Mouse (Mus musculus): ENCODE results near the gene Gm11634.
"Not testable (repeated sequence)": the region's sequence is repeated elsewhere in the genome, so short reads cannot be mapped to it uniquely, and the experiment has no call there.

Gm11634 gene

GRCm38 (mm10) chr11:101616948-101617767, 18.1 kb upstream of the Gm11634 start:
- no peak for DNase-seq

DNA sequence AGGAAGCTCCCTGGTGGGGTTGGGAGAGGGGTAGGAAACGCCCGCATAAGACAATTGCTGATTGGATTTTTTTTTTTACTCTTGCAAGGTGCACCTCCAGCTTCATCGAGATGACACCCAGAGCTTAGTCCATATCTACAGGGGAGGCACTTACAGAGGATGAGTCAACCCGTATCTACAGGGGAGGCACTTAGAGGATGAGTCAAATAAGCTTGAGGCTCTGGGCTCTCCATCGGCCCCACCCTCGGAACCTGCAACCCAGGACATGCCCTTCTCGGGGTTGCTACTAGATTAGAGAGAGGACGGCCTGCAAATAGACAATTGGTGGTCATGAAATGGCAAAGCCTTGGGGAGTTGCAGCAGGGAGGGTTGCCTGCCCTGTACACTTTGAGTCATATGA, 17.0 kb upstream of the Gm11634 start:
- DNase-seq = no peak

DNA sequence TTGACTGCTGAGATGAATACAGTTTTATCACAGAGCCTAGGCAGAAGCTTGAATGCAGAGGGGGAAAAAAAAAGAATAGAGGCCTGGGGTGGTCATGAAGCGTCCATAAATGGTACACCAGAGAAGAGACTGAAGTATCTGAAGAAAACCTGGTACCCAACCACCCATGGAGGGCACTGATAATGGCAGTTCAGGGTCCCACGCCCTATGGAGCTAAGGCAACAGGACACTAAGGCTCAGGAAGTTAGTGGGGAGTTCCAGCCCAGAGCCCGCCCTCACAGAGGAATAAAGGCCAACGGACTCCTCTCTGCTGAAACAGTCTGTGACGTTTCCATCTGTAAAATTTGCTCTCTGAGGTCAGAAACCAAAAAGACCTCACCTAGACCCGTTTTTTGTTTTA, 16.3 kb upstream of the Gm11634 start:
- no peak for DNase-seq

- no peak for DNase-seq
These were observed 15.1 kb upstream of the Gm11634 start for GRCm38 (mm10) chr11:101614116-101614515.

DNA sequence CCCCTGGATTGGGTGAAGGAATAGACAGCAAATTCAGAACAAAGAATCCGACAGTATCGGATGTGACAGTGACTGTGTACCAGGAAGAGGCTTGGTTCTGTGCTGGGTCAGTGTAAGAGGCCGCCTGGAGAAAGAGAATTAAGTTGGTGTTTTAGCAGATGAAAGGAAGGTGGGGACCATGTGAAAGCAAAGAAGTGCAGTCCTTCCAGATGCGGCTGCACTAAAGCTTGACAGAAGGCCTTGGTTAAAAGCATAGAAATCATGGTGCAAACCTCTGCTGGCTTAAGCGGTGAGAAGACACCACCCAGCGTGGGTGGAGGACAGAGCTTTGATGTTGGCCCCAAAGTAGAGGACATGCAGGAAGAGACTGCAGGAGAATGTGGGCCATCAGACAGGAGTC, 14.5 kb upstream of the Gm11634 start:
- no peak for DNase-seq

- DNase-seq = no peak
These were observed 11.4 kb upstream of the Gm11634 start for GRCm38 (mm10) chr11:101610445-101610844.

GRCm38 (mm10) chr11:101607134-101607533, 8.1 kb upstream of the Gm11634 start:
- not testable (repeated sequence) for DNase-seq

GRCm38 (mm10) chr11:101604531-101605453, 5.7 kb upstream of the Gm11634 start:
- peak; percentile 90 for DNase-seq

DNA sequence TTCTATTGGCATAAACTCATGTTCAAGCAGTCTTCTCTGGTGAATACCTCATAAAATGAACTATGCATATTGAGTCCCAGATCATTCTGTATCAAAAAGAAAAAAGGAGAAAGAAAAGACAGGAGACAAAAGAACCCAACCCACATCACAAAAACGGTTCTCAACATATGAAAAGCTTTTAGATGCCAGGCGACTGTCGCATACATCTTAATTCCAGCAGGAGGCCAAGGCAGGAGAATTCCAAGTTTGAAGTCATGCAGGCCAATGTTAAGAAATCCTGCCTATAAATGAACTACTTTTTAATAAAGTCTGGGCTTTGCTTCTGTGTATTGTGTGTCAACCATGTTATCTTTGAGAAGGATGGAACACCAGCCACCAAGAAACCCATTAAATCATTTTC, 5.1 kb upstream of the Gm11634 start:
- DNase-seq = no peak

- peak; percentile 87 for DNase-seq
These were observed 3.4 kb upstream of the Gm11634 start for GRCm38 (mm10) chr11:101602491-101602890.

- DNase-seq = no peak
These were observed 8.9 kb downstream of the Gm11634 start for GRCm38 (mm10) chr11:101589989-101590624.

DNA sequence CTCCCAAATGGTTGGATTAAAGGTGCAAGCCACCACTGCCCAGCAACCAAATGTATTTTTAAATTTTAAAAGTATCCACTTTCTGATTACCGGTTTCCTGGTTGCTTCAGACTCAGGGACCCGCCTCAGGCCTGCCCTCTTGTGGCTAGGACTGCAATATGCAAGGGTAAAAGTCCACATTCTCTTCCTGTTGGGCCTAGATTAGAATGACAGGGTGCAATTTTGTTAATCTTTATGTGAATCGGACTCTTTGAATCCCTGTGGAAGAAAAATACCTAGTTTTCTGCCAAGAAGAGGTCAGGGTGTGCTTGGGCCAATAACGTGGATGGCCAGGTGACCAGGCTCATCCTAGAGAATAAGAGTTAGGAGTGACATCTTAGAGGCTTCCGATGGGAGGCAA, 9.6 kb downstream of the Gm11634 start:
- peak; percentile 80 for DNase-seq

DNA sequence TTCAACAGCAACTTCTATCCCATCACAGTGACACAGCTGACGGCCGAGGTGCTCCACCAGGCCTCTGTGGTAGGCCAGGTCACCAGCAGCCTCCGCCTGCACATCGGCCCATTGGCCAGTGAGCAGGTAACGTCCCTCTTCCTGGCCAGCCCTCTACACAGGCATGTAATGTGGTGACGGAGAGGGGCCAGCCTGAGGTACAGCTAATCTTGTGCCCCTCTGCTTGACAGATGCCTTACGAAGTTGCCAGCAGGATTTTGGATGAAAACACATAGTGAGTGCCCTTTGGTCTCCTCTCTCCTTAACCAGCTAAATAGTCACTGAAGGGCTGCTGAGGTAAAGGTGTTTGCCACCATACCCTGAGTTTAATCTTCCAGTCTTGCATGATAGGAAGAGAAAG, 10.2 kb downstream of the Gm11634 start:
- no peak for DNase-seq

GRCm38 (mm10) chr11:101587676-101588075, 11.4 kb downstream of the Gm11634 start:
- DNase-seq = no peak

GRCm38 (mm10) chr11:101585805-101586204, 13.3 kb downstream of the Gm11634 start:
- DNase-seq = no peak

DNA sequence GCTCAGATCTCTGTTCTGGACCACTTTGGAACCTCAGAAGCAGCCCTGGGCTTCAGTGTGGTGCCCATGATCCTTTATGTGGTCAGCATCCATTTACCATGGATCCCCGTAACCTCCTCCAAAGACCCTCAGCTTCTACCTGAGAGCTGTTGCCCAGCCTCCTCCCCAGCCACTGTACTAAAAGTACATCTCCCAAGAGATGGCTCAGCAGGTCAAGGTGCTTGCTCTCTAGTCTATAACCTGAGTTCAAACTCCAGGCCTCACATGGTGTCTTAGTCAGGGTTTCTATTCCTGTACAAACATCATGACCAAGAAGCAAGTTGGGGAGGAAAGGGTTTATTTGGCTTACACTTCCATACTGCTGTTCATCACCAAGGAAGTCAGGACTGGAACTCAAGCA, 14.0 kb downstream of the Gm11634 start:
- not testable (repeated sequence) for DNase-seq

GRCm38 (mm10) chr11:101583205-101583604, 15.9 kb downstream of the Gm11634 start:
- no peak for DNase-seq

GRCm38 (mm10) chr11:101582054-101583035, 16.7 kb downstream of the Gm11634 start, which contains the start of gene Tmem106a:
TSS of gene Tmem106a (plus strand) at chr11:101582242.
- DNase-seq = peak; percentile 89

DNA sequence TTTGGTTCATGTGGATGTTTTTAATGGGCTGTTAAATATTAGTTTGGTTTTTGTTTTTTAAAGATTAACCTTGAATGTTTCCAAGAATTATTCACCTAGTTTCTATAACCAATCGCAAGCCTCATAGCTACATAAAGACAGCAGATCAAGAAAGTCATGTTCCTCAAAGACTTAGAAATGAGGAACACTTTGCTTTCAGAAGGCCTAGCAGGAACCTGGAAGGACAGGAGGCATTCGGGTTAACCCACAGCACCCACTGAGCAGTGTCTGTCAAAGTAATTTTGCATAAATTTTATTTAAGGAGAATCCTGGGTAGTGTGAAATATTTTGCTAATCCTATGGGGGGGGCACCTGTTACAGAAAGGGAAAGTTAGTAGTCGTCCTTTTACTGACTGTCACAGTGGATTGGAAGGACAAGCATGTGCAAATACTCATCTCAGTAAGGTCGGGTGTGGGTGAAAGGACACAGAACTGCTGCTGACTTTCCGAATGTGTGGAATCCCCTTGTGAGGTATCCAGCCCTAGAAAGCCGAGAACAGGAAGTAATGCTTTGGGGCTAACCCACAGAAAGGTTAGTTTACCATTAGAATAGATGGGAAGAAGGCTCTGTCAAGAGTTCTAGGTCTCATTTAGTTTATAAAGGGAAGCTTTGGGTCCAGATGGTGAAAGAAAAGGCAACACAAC, 17.8 kb downstream of the Gm11634 start:
- DNase-seq = no peak

DNA sequence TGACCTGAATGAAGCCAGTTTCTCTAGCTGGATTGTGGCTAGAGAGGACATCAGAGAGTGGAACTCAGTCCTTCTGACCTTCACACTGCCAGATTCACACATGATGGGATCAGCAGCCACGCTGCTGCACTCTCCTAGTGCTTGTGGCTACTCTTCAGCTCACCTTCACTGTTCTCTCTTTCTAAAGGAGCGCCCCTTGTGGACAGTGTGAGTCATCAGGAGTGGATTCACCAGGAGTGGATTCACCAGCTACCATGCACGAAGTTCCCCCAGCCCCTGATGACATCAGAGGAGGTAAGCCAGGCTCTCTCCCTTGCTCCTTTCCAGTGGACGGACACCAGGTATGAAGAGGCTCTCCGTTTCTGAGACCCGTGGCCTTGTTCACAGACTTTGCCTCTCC, 22.9 kb downstream of the Gm11634 start:
- DNase-seq = no peak

DNA sequence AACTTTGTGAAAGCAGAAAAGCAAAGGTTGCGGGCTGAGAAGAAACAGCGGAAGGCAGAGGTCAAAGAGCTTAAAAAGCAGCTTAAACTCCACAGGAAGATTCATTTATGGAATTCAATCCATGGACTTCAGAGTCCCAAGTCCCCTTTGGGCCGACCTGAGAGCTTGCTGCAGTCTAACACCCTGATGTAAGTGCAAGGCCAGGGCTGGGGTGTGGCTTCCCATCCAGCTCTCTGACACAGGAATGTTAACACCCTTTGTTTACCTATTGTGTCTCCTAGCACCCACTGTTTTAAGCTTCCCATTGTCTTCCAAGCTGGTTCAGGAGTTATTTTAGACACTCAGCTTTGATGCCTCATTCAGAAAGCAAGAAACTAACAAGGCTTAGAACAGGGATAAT, 30.6 kb downstream of the Gm11634 start:
- no peak for DNase-seq
